Mouse (Mus musculus) ES-E14 (cell line): ENCODE measurements around the gene Inhbb. TPM values are rescaled to one million over a fixed set of nuclear protein-coding genes. Genes with fewer than 3 reads are reported as not detected.
A peak's percentile ranks its signal among the peaks of the same experiment; 100 is the strongest.

ENCODE experiments used
- DNase-seq: peaks from one replicate; pipeline ENCODE4 v3.0.0-alpha.2; 2013; ENCODE audit warnings: low read depth, low spot score
- H3K27ac ChIP-seq: 2 replicates; pipeline ENCODE4 v1.5.1; 2012; ENCODE audit warnings: low read depth, mild to moderate bottlenecking, low read length, moderate library complexity, mixed read lengths; ENCODE audit not compliant: poor library complexity, insufficient read depth, severe bottlenecking
- H3K36me3 ChIP-seq: 2 replicates; pipeline ENCODE4 v1.6.1; 2012; ENCODE audit warnings: mild to moderate bottlenecking, low read length, moderate library complexity, mixed read lengths; ENCODE audit not compliant: control insufficient read depth, poor library complexity, insufficient read depth, severe bottlenecking
- H3K4me1 ChIP-seq, 2 experiments: fragments of 150-350 bp in 1 of 2; sonication (generic) in 1 of 2; 2 replicates each; pipeline ENCODE4 v1.6.1; 2012; ENCODE audit warnings: low read length in 2 of 2, mild to moderate bottlenecking in 1 of 2, mixed read lengths in 1 of 2; ENCODE audit not compliant: control insufficient read depth in 2 of 2, insufficient read depth in 2 of 2, poor library complexity in 1 of 2
- H3K4me3 ChIP-seq, 2 experiments: fragments of 150-350 bp in 1 of 2; sonication (generic) in 1 of 2; 2 replicates each; pipeline ENCODE4 v1.5.1; 2012; ENCODE audit warnings: low read length in 2 of 2, low read depth in 1 of 2, mild to moderate bottlenecking in 1 of 2, mixed read lengths in 1 of 2; ENCODE audit not compliant: insufficient read depth in 1 of 2, poor library complexity in 1 of 2, severe bottlenecking in 1 of 2
- H3K9ac ChIP-seq: 2 replicates; pipeline ENCODE4 v1.6.1; 2012; ENCODE audit warnings: low read depth, mild to moderate bottlenecking, low read length, mixed read lengths; ENCODE audit not compliant: poor library complexity, insufficient read depth, severe bottlenecking
- H3K9me3 ChIP-seq: fragments of 150-350 bp; sonication (generic); 2 replicates; pipeline ENCODE4 v1.6.1; 2012; ENCODE audit warnings: low read depth, mild to moderate bottlenecking, low read length; ENCODE audit not compliant: control insufficient read depth, insufficient read depth
- CHD2 ChIP-seq: IDR thresholded peaks from 2 replicates; pipeline ENCODE4 v1.6.1; 2014; ENCODE audit warnings: mild to moderate bottlenecking, low read depth, low read length, inconsistent platforms
- HCFC1 ChIP-seq: IDR thresholded peaks from 2 replicates; pipeline ENCODE4 v1.6.1; 2012; ENCODE audit warnings: low read length, inconsistent platforms, borderline replicate concordance; ENCODE audit not compliant: insufficient read depth
- MAFK ChIP-seq: IDR thresholded peaks from 2 replicates; pipeline ENCODE4 v1.6.1; 2014; ENCODE audit warnings: mild to moderate bottlenecking, low read depth, low read length, inconsistent platforms; ENCODE audit not compliant: insufficient read depth
- ZC3H11A ChIP-seq: IDR thresholded peaks from 2 replicates; pipeline ENCODE4 v1.6.1; 2012; ENCODE audit warnings: low read depth, mild to moderate bottlenecking, inconsistent platforms, low read length, borderline replicate concordance
- ZNF384 ChIP-seq: IDR thresholded peaks from 2 replicates; pipeline ENCODE4 v1.6.1; 2012; ENCODE audit warnings: low read depth, low read length, inconsistent platforms
- in situ Hi-C, 2 experiments: fragments of 600-800 bp; cut with MboI; formaldehyde crosslinking; loops; one replicate each; pipeline ENCODE4 v1.15.1; 2025; ENCODE audit warnings: low sequenced_read_pairs in 2 of 2, inconsistent platforms in 1 of 2; ENCODE audit not compliant: unreplicated experiment in 2 of 2
- total RNA-seq: library from RNA; depleted of rRNA; stranded (reverse); fragments of 300-350 nt; gene quantifications from 2 replicates; pipeline ENCODE4 v1.2.3, GENCODE M21; 2012

Gene Inhbb
- total RNA-seq, 1 experiment: 25.8 TPM

- no peak overlapping the region for H3K4me3 ChIP-seq
- no peaks in the 10 kb centered on the region for H3K36me3 ChIP-seq
- peaks cover 1 to 2% of the 10 kb centered on the region in 2 experiments; a peak in 3 of 4 replicates for H3K4me1 ChIP-seq
- H3K27ac ChIP-seq: no peak overlapping the region
- no peaks in the 10 kb centered on the region for H3K9me3 ChIP-seq
- in situ Hi-C loops: no loop called here
- no peak for DNase-seq
- no peak overlapping the region for H3K9ac ChIP-seq
- TF ChIP-seq ZNF384 (no peak), CHD2 (no peak), ZC3H11A (no peak), MAFK (no peak), HCFC1 (no peak)
These were observed 15.4 kb upstream of the Inhbb start for GRCm38 (mm10) chr1:119437401-119437800.

- H3K27ac ChIP-seq: no peak overlapping the region
- no peak overlapping the region for H3K9ac ChIP-seq
- DNase-seq: no peak
- no peak overlapping the region for H3K4me3 ChIP-seq
- TF ChIP-seq MAFK (no peak), CHD2 (no peak), ZC3H11A (no peak), HCFC1 (no peak), ZNF384 (no peak)
- H3K9me3 ChIP-seq: no peaks in the 10 kb centered on the region
- H3K4me1 ChIP-seq: peaks cover 0 to 14% of the 10 kb centered on the region in 2 experiments; a peak in 3 of 4 replicates
- H3K36me3 ChIP-seq: no peaks in the 10 kb centered on the region
- in situ Hi-C loops: no loop called here
These were observed 2.3 kb upstream of the Inhbb start for GRCm38 (mm10) chr1:119424141-119424860.

GRCm38 (mm10) chr1:119423510-119423909 lies 1.5 kb upstream of the Inhbb start:
- DNase-seq: peak; percentile 61
- Histone ChIP-seq H3K9ac (peak overlapping the region; percentile 91; the same call in 1 of the 2 replicates), H3K27ac (no peak overlapping the region; the same call in 1 of the 2 replicates), H3K36me3 (peaks cover 1% of the 10 kb centered on the region; the same call in 1 of the 2 replicates), H3K4me3 (peak overlapping the region; percentile 72 to 92; a peak in 3 of 4 replicates), H3K4me1 (peaks cover 0 to 15% of the 10 kb centered on the region in 2 experiments; a peak in 3 of 4 replicates), H3K9me3 (no peaks in the 10 kb centered on the region)
- no peak for TF ChIP-seq CHD2
- no peak for TF ChIP-seq HCFC1
- TF ChIP-seq MAFK: no peak
- peak; percentile 63; the same call in 1 of the 2 replicates for TF ChIP-seq ZC3H11A
- no peak for TF ChIP-seq ZNF384
- in situ Hi-C loops: no loop called here

- in situ Hi-C loops: no loop called here
- TF ChIP-seq CHD2 (no peak), MAFK (no peak), ZNF384 (no peak), ZC3H11A (no peak), HCFC1 (no peak)
- Histone ChIP-seq H3K4me3 (peak overlapping the region; percentile 72 to 92), H3K9ac (peak overlapping the region; percentile 91), H3K36me3 (peaks cover 7% of the 10 kb centered on the region), H3K9me3 (no peaks in the 10 kb centered on the region), H3K27ac (no peak overlapping the region; the same call in 1 of the 2 replicates), H3K4me1 (peaks cover 0 to 19% of the 10 kb centered on the region in 2 experiments; a peak in 2 of 4 replicates)
- DNase-seq: no peak
These were observed 490 bp upstream of the Inhbb start for GRCm38 (mm10) chr1:119422460-119423015.
